Mouse (Mus musculus) thymus, adult 2 months (tissue): ENCODE measurements around the gene Immt.

Source experiments
- CTCF ChIP-seq: fragments of 200-500 bp; IDR thresholded peaks from 2 replicates; pipeline ENCODE4 v1.5.1; 2012; ENCODE audit warnings: mild to moderate bottlenecking, control low read depth, low read length, moderate library complexity, borderline replicate concordance; ENCODE audit not compliant: control insufficient read depth, poor library complexity, insufficient read depth; ENCODE audit errors: extremely low read depth
- POLR2A ChIP-seq: fragments of 200-500 bp; IDR thresholded peaks from 2 replicates; pipeline ENCODE4 v1.6.1; 2012; ENCODE audit warnings: mild to moderate bottlenecking, low read length, control low read depth, moderate library complexity; ENCODE audit not compliant: control insufficient read depth, poor library complexity, insufficient read depth; ENCODE audit errors: extremely low read depth

DNA sequence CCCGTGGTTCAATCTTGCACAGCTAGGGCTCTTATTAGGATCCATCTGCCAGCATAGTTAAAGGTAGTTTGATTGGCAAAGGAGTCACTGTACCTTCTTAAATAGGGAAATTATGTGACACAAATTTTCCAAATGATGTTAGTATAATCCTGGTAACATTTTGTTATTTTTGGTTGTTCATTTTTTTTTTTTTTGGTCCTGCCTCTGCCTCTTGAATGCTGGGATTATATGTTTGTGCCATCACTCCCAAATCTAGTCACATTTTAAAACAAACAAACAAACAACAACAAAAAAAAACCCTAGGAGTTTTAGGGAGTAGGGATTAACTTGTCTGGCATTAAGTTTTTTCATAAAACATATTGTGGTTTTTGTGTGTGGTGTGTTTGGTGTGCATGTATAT, 4.3 kb upstream of the Immt start, which contains the start of gene Mrpl35:
- TF ChIP-seq CTCF (no peak), POLR2A (no peak)
